Comparison of ENCODE assay signal across 9 mouse cellular contexts in the genomic region with DNA sequence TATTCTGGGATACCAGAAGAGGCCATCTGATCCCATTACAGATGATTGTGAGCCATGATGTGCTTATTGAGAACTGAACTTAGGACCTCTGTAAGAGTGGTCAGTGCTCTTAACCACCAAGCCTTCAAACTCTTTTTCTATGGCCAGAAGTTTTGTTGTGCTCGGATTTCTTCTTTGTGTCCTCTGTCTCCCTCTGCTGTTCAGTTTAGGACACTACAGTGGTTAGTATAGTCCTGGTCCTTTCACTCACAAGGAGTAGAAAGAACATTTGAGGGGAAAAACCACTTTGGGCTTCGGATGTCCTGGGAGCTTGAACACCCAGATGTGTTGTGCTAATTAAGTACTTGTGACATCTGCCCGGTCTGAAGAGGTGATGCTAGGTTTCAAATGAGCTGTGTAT.
DNase-seq lines count a peak whose midpoint lies in the region; ATAC-seq and TF ChIP-seq lines count a peak whose summit lies in the region.
"Had no signal": no experiment of that assay in that cellular context is flagged by ENCODE, and none has a peak within 500 bp of the region (broad histone marks: within the 10 kb centered on the region; RNA-seq: fewer than 3 reads in every experiment).

No protein-coding gene starts in this region.

- H3K36me3 ChIP-seq in liver, postnatal 0 days (replicated peaks; ENCODE audit: insufficient read depth, low read length) = no peaks in the 10 kb centered on the region
- no peaks in the 10 kb centered on the region for H3K36me3 ChIP-seq in intestine, embryonic 16.5 days (ENCODE audit: control insufficient read depth, insufficient read depth, low read length)
- H3K36me3 ChIP-seq: neural tube, embryonic 12.5 days had no signal

- peak; percentile 33 to 58 for DNase-seq in cerebellum, postnatal 10 days
- DNase-seq in cerebellum, adult 9-10 months = no peak
- no peak for DNase-seq in liver, postnatal 0 days
- no peak for DNase-seq in liver
- DNase-seq in embryo, embryonic 11 days = peak; percentile 33
- no peak for DNase-seq in cerebellum, adult 8-10 months

- H3K4me3 ChIP-seq in liver, postnatal 0 days (ENCODE audit: low read depth, low read length) = no peak overlapping the region
- no peak overlapping the region for H3K4me3 ChIP-seq in intestine, embryonic 16.5 days (ENCODE audit: low read length)
- H3K4me3 ChIP-seq: neural tube, embryonic 12.5 days had no signal

- TF ChIP-seq EP300 in liver, postnatal 0 days (IDR thresholded peaks at IDR 0.05; ENCODE audit: low read depth) = no peak

- H3K9me3 ChIP-seq in liver, postnatal 0 days (ENCODE audit: low read length) = no peaks in the 10 kb centered on the region; the same call in 1 of the 2 replicates
- peaks cover 10% of the 10 kb centered on the region; the same call in 1 of the 2 replicates for H3K9me3 ChIP-seq in intestine, embryonic 16.5 days (ENCODE audit: control insufficient read depth, low read length)

- no peaks in the 10 kb centered on the region for H3K4me1 ChIP-seq in liver, postnatal 0 days (ENCODE audit: insufficient read depth)
- no peaks in the 10 kb centered on the region for H3K4me1 ChIP-seq in intestine, embryonic 16.5 days (ENCODE audit: control insufficient read depth, insufficient read depth, low read length)
- H3K4me1 ChIP-seq: neural tube, embryonic 12.5 days had no signal

- no peak overlapping the region for H3K27ac ChIP-seq in liver, postnatal 0 days (ENCODE audit: low read depth)
- no peak overlapping the region for H3K27ac ChIP-seq in intestine, embryonic 16.5 days (ENCODE audit: low read length)
- H3K27ac ChIP-seq: neural tube, embryonic 12.5 days had no signal

- ATAC-seq in liver, postnatal 0 days = no peak
- ATAC-seq in megakaryocyte progenitor cell, adult 5-6 weeks (replicated peaks; ENCODE audit: poor library complexity) = peak; percentile 76
- no peak for ATAC-seq in intestine, embryonic 16.5 days

- no peaks in the 10 kb centered on the region for H3K27me3 ChIP-seq in liver, postnatal 0 days (ENCODE audit: insufficient read depth, low read length)
- no peaks in the 10 kb centered on the region for H3K27me3 ChIP-seq in intestine, embryonic 16.5 days (replicated peaks; ENCODE audit: control insufficient read depth, insufficient read depth, low read length)
- H3K27me3 ChIP-seq: neural tube, embryonic 12.5 days had no signal

- H3K4me2 ChIP-seq in liver, postnatal 0 days (ENCODE audit: low read depth, low read length) = no peak overlapping the region
- H3K4me2 ChIP-seq in intestine, embryonic 16.5 days (ENCODE audit: low read depth, low read length) = no peak overlapping the region
- H3K4me2 ChIP-seq: neural tube, embryonic 12.5 days had no signal

- no peak overlapping the region for H3K9ac ChIP-seq in liver, postnatal 0 days (replicated peaks)
- H3K9ac ChIP-seq in intestine, embryonic 16.5 days (ENCODE audit: low read depth, low read length) = no peak overlapping the region
- H3K9ac ChIP-seq: neural tube, embryonic 12.5 days had no signal

- 52% methylated on average over 3 of the region's 3 CpGs for WGBS in liver, postnatal 0 days (ENCODE audit: insufficient replicate concordance)
- 62% methylated on average over 3 of the region's 3 CpGs for WGBS in intestine, embryonic 16.5 days

- TF ChIP-seq CTCF in liver, postnatal 0 days (IDR thresholded peaks at IDR 0.05; ENCODE audit: low read depth) = peak; percentile 40

Comparison
In these comparisons a context has a peak if more than half of its experiments do, and no peak if none do; other contexts are left out.
1. DNase-seq: peak in cerebellum, postnatal 10 days (2 of 2) and embryo, embryonic 11 days (single experiment); none in cerebellum, adult 9-10 months (single experiment), liver, postnatal 0 days (single experiment), liver (single experiment) and cerebellum, adult 8-10 months (single experiment).